Mouse (Mus musculus) stomach, embryonic 15.5 days (tissue): Measurements from ENCODE around the gene Prn. TPM values are rescaled to one million over a fixed set of nuclear protein-coding genes. Genes with fewer than 3 reads are reported as not detected.

Source experiments
- ATAC-seq: fragments of 200-750 bp; cut with Nextera tagmentation; 2 replicates; pipeline ENCODE4 v1.8.0; 2017; ENCODE audit warnings: low read depth, moderate number of reproducible peaks, moderate TSS enrichment; ENCODE audit not compliant: insufficient read depth, low FRiP score
- H3K27ac ChIP-seq: fragments of 300-500 bp; sonication (generic); 2 replicates; pipeline ENCODE4 v1.5.1; 2015; ENCODE audit warnings: mild to moderate bottlenecking, inconsistent platforms
- H3K27me3 ChIP-seq: fragments of 300-500 bp; sonication (generic); replicated peaks from 2 replicates; pipeline ENCODE4 v1.6.1; 2015; ENCODE audit warnings: inconsistent platforms
- H3K36me3 ChIP-seq: fragments of 300-500 bp; sonication (generic); 2 replicates; pipeline ENCODE4 v1.6.1; 2015; ENCODE audit warnings: inconsistent platforms
- H3K4me1 ChIP-seq: fragments of 300-500 bp; sonication (generic); 2 replicates; pipeline ENCODE4 v1.6.1; 2015; ENCODE audit warnings: inconsistent platforms
- H3K4me2 ChIP-seq: fragments of 300-500 bp; sonication (generic); 2 replicates; pipeline ENCODE4 v1.6.1; 2015; ENCODE audit warnings: mild to moderate bottlenecking, inconsistent platforms
- H3K4me3 ChIP-seq: fragments of 300-500 bp; sonication (generic); replicated peaks from 2 replicates; pipeline ENCODE4 v1.5.1; 2015; ENCODE audit warnings: inconsistent platforms
- H3K9ac ChIP-seq: fragments of 300-500 bp; sonication (generic); 2 replicates; pipeline ENCODE4 v1.6.1; 2015; ENCODE audit warnings: inconsistent platforms
- H3K9me3 ChIP-seq: fragments of 300-500 bp; sonication (generic); 2 replicates; pipeline ENCODE4 v1.6.1; 2016; ENCODE audit warnings: inconsistent platforms
- WGBS: fragments of 180-500 bp; shearing (Covaris S2); methylation state at CpG from one replicate; pipeline ENCODE4 v1.1.7; 2015; 5-methylcytosine and 5-hydroxymethylcytosine counted together
- polyA plus RNA-seq: library from polyadenylated mRNA; unstranded; fragments of >200 nt; fragmentation: Nextera tagmentation; extraction: Ambion mirVana; gene quantifications from 2 replicates; pipeline ENCODE4 v1.2.1, GENCODE M21; 2015

Gene Prn
- polyA plus RNA-seq, 1 experiment from 2014 or later: not detected

GRCm38 (mm10) chr2:131939404-131940111 is 29.8 kb downstream of the Prn start:
- no peak overlapping the region for H3K4me2 ChIP-seq
- no peak for ATAC-seq
- no peaks in the 10 kb centered on the region for H3K36me3 ChIP-seq
- WGBS: 40% methylated on average over 8 of the region's 8 CpGs
- H3K4me1 ChIP-seq: no peaks in the 10 kb centered on the region
- no peaks in the 10 kb centered on the region for H3K27me3 ChIP-seq
- no peak overlapping the region for H3K27ac ChIP-seq
- H3K9me3 ChIP-seq: no peaks in the 10 kb centered on the region
- no peak overlapping the region for H3K9ac ChIP-seq
- no peak overlapping the region for H3K4me3 ChIP-seq

DNA sequence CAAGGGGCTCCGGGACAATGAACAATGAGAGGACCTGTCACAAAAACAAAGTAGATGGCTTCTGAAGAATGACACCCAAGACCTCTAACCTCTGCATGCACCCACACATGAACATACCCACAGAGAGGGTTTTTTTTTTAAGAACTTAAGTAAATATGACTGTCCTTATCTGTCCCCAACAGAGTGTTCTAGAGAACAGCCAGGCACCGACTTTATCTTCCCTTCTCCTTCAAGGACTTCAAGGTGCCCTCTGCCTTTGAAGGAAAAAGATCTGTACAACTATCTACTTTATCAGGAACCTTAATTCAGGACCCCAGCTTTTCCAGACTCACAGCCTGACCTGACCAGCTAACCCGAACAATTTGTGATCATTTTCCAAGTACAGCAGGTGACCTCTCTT is 30.7 kb downstream of the Prn start:
- Histone ChIP-seq H3K27ac (no peak overlapping the region), H3K4me2 (no peak overlapping the region), H3K9me3 (no peaks in the 10 kb centered on the region), H3K4me1 (no peaks in the 10 kb centered on the region), H3K4me3 (no peak overlapping the region), H3K36me3 (no peaks in the 10 kb centered on the region), H3K9ac (no peak overlapping the region), H3K27me3 (no peaks in the 10 kb centered on the region)
- no peak for ATAC-seq
- 61% methylated on average over 3 of the region's 3 CpGs for WGBS

DNA sequence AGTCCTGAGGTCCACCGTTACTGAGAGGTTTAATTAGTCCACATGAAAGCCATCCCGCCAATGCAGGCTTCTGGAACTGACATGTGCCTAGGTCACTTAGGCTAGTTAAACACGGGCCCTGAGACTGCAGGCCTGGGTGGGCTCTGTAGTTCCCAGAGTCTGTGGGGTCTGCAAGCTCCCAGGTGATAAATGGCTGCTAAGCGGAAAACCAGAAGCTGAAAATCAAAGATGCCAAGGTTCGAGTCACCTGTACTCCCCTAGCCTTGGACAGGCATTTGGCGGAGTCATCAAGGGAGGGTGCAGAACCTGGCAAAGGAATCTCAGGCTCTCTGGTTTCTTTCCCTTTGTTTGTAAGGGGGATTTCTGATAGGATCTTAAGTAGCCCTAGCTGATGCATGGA is 31.7 kb downstream of the Prn start:
- H3K9ac ChIP-seq: no peak overlapping the region

DNA sequence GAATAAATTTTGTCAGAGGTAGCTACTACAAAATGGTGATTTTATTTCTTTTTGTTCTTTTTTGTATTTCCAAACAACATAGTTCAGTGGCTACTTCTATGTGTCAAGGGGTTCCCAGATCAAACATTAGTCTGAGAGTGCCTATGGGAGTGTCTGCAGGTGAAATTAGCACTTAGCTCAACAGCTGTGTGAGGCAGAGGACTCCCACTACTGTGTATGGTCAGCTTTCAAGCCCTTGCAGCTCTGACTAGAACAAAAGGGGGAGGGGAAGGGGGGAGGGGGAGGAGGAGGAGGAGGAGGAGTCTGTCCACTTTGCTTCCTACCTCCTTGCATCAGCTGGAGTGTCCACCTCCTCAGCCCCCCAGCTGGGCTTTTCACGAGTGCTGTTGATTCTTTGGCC is 34.6 kb downstream of the Prn start:
- Histone ChIP-seq H3K4me3 (no peak overlapping the region), H3K36me3 (no peaks in the 10 kb centered on the region), H3K27me3 (no peaks in the 10 kb centered on the region), H3K4me2 (no peak overlapping the region), H3K27ac (no peak overlapping the region), H3K4me1 (no peaks in the 10 kb centered on the region), H3K9ac (no peak overlapping the region), H3K9me3 (no peaks in the 10 kb centered on the region)
- 33% methylated on average over 1 of the region's 1 CpGs for WGBS
- no peak for ATAC-seq

More for the DNA sequence above, 31.7 kb downstream of the Prn start:
- WGBS: 81% methylated on average over 6 of the region's 6 CpGs
- Histone ChIP-seq H3K27ac (no peak overlapping the region), H3K9me3 (no peaks in the 10 kb centered on the region), H3K4me1 (no peaks in the 10 kb centered on the region), H3K4me3 (no peak overlapping the region), H3K4me2 (no peak overlapping the region), H3K36me3 (no peaks in the 10 kb centered on the region), H3K27me3 (no peaks in the 10 kb centered on the region)
- ATAC-seq: no peak

- no peak overlapping the region for H3K9ac ChIP-seq
- no peak for ATAC-seq
- H3K9me3 ChIP-seq: no peaks in the 10 kb centered on the region
- 62% methylated on average over 8 of the region's 8 CpGs for WGBS
- no peaks in the 10 kb centered on the region for H3K36me3 ChIP-seq
- no peaks in the 10 kb centered on the region for H3K4me1 ChIP-seq
- no peak overlapping the region for H3K4me2 ChIP-seq
- H3K4me3 ChIP-seq: no peak overlapping the region
- no peak overlapping the region for H3K27ac ChIP-seq
- no peaks in the 10 kb centered on the region for H3K27me3 ChIP-seq
Observed at GRCm38 (mm10) chr2:131945225-131945624, 35.5 kb downstream of the Prn start.

DNA sequence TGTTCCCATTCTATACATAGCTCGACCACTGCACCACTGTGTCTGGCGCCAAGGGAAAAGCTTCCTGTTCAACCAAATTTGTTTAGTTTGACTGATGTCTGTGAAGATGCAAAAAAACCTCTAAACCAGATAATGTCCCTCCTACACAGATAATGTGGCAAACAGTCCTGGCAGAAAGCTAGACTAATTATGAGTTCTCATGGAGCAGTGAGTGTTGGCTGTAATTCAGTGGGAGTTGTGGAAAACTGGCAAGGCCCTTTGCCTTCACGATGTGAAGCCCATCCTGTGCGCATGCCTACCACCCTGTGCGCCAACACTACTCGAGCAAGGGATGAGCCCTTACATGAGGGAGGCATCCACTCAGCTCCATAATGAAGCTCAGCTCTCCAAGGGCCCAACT is 36.0 kb downstream of the Prn start:
- H3K4me3 ChIP-seq: no peak overlapping the region
- H3K9ac ChIP-seq: no peak overlapping the region
- no peaks in the 10 kb centered on the region for H3K36me3 ChIP-seq
- no peak overlapping the region for H3K4me2 ChIP-seq
- H3K4me1 ChIP-seq: no peaks in the 10 kb centered on the region
- no peaks in the 10 kb centered on the region for H3K9me3 ChIP-seq
- H3K27me3 ChIP-seq: no peaks in the 10 kb centered on the region
- no peak overlapping the region for H3K27ac ChIP-seq
- no peak for ATAC-seq
- 85% methylated on average over 6 of the region's 6 CpGs for WGBS

- ATAC-seq: no peak
- Histone ChIP-seq H3K4me3 (no peak overlapping the region), H3K9me3 (no peaks in the 10 kb centered on the region), H3K27ac (no peak overlapping the region), H3K4me1 (no peaks in the 10 kb centered on the region), H3K27me3 (no peaks in the 10 kb centered on the region), H3K9ac (no peak overlapping the region), H3K36me3 (no peaks in the 10 kb centered on the region), H3K4me2 (no peak overlapping the region)
- 81% methylated on average over 16 of the region's 16 CpGs for WGBS
Observed at GRCm38 (mm10) chr2:131946351-131946750, 36.6 kb downstream of the Prn start.

DNA sequence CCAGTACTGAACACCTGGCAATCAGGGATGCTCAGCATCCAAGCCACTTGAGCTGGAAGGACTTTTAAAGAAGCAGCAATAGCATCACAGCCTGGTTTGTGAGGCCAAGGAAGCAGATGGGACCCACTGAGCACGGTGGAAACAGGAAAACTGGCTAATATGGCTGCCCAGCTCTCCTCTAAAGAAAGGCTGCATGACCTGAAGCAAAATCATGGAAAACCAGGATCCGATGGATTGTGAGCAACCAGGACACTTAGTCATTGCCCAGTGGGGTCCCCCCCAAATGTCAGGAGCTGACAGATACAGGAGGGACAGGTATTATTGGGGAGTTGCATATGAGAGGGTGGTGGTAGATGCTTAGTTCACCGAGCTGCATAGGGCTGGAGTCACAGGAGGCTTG is 38.4 kb downstream of the Prn start:
- Histone ChIP-seq H3K27ac (no peak overlapping the region), H3K9me3 (no peaks in the 10 kb centered on the region), H3K9ac (no peak overlapping the region), H3K4me2 (no peak overlapping the region), H3K36me3 (no peaks in the 10 kb centered on the region), H3K4me3 (no peak overlapping the region), H3K4me1 (peaks cover 5% of the 10 kb centered on the region; the same call in 1 of the 2 replicates), H3K27me3 (peaks cover 17% of the 10 kb centered on the region)
- 83% methylated on average over 3 of the region's 3 CpGs for WGBS
- no peak for ATAC-seq

- no peak overlapping the region for H3K4me3 ChIP-seq
- H3K4me1 ChIP-seq: peaks cover 5% of the 10 kb centered on the region; the same call in 1 of the 2 replicates
- H3K36me3 ChIP-seq: no peaks in the 10 kb centered on the region
- WGBS: 63% methylated on average over 11 of the region's 11 CpGs
- no peak overlapping the region for H3K4me2 ChIP-seq
- no peak overlapping the region for H3K27ac ChIP-seq
- no peaks in the 10 kb centered on the region for H3K9me3 ChIP-seq
- no peak for ATAC-seq
- H3K27me3 ChIP-seq: peaks cover 25% of the 10 kb centered on the region
- H3K9ac ChIP-seq: no peak overlapping the region
Observed at GRCm38 (mm10) chr2:131948916-131949639, 39.3 kb downstream of the Prn start.

DNA sequence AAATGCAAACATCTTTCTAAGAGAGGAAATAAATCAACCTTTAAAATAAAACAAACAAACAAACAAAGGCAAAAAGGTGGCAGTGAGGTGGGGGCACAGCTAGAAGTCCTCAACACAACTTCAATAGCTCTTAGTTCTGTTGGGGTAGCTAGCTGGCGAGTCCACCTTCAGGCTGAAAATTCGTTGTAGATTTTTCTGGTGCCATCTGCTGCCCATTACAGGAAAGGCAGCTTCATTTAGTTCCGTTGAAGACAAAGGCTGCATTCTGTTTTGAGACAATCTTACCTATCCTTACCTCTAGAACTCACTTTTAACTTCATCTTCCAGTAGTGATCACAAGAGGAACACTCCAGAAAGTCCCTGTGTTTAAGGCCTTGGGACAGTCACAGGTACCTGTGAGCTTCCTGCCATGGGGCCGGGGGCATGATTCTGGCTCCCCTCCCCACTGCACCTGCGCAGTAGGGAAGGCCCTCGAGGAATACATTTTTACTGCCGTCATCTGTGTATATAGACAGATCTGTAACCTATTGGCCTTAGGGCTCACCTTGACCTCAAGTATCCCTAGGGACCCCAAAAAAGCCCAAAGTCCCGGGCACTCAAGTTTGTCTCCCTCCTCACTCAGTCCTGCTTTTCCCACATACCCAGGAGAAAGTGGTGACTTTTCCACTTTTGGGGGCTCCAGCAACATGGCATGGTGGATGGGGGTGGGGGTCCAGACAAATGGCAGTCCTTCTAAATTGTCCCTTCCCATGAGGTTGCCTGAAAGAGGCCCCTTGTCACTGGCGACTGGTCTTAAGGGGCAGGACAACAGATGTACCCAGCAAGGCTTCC is 40.2 kb downstream of the Prn start:
- no peak for ATAC-seq
- Histone ChIP-seq H3K9ac (no peak overlapping the region), H3K4me1 (peaks cover 8% of the 10 kb centered on the region; the same call in 1 of the 2 replicates), H3K4me3 (no peak overlapping the region), H3K9me3 (no peaks in the 10 kb centered on the region), H3K36me3 (no peaks in the 10 kb centered on the region), H3K4me2 (no peak overlapping the region), H3K27me3 (peaks cover 25% of the 10 kb centered on the region), H3K27ac (no peak overlapping the region)
- WGBS: 43% methylated on average over 9 of the region's 9 CpGs

- ATAC-seq: no peak
- H3K4me1 ChIP-seq: peaks cover 9% of the 10 kb centered on the region; the same call in 1 of the 2 replicates
- H3K27ac ChIP-seq: no peak within 1 kb of the TSS
- peaks cover 25% of the 10 kb centered on the region for H3K27me3 ChIP-seq
- no peak within 1 kb of the TSS for H3K4me3 ChIP-seq
- H3K36me3 ChIP-seq: no peaks in the 10 kb centered on the region
- no peak within 1 kb of the TSS for H3K4me2 ChIP-seq
- no peaks in the 10 kb centered on the region for H3K9me3 ChIP-seq
- WGBS: 10% methylated on average over 11 of the region's 11 CpGs
- H3K9ac ChIP-seq: no peak within 1 kb of the TSS
Observed at GRCm38 (mm10) chr2:131950598-131951095, 40.9 kb downstream of the Prn start, which contains the start of gene Prnd. Prnd (plus strand) TSS chr2:131950861.
